Mouse (Mus musculus) cerebellum, adult 9-11 months (tissue): Measurements from ENCODE around the gene St7.
A peak's percentile ranks its signal among the peaks of the same experiment; 100 is the strongest.

Experiments
- DNase-seq: peaks from one replicate; pipeline ENCODE4 v3.0.0; 2022

Gene St7

DNA sequence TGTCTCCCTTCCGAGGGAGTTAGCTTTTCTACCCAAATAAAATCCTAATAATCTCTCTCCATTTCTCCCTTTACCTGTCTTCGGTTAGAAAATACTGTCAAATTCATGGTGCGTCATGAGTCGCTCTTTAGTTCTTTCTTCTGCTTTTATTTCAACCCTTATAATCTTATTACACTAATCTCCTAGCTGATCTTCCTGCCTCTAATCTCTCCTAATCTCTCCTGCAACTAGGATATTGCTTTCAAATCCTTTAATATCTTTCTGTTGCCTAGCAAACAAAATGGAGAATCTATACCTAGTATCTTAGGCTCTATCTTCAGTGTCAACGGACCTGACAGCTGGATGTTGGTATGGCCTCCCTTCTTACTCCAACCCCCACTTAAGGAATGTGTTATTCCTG lies 29.0 kb downstream of the St7 start:
- no peak for DNase-seq

GRCm38 (mm10) chr6:17725841-17726460 lies 33.2 kb downstream of the St7 start:
- peak; percentile 68 for DNase-seq

DNA sequence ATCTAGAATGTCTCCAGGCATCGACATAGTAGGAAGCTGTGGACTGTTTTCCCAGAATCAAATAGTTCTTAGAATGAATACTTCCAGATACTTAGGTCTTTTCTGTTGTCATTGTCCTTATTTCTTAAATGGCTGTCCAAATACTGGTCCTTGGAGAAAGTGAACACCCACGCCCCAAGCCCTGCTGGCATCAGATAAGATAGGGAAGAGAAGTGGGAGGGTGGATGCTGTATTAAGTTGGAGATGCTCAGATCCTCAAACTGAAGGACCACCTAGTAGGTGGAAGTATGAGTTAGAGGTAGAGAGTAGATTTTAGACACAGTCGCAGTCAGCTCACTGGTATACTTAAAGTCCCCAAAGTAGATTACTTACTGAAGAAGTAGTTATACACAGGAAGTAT lies 34.5 kb downstream of the St7 start:
- DNase-seq, result no peak

- no peak for DNase-seq
These were observed 35.4 kb downstream of the St7 start for GRCm38 (mm10) chr6:17727891-17728790.

- no peak for DNase-seq
These were observed 37.4 kb downstream of the St7 start for GRCm38 (mm10) chr6:17730122-17730521.

- no peak for DNase-seq
These were observed 39.0 kb downstream of the St7 start for GRCm38 (mm10) chr6:17731694-17732093.

DNA sequence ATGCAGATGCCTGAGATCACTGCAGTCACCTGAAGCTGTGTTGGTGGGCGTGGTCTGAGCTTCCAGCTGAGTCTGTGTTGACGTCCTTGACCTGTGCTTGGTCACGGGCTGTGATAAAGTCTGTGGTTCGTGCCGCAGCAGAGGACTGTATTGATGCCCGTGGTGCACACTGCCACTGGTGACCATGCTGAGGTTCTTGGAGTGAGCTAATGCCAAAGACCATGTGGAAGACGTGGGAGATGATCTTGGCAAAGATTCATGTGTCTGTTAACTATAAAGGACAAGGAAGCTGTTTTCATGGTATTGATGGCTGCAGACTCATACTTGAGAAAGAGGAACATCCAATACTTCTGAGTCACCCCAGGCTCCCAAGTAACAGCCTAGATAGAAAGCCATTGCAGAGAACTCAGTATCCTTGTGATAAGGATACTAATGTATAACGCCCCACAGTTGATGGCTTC lies 41.2 kb downstream of the St7 start:
- no peak for DNase-seq

DNA sequence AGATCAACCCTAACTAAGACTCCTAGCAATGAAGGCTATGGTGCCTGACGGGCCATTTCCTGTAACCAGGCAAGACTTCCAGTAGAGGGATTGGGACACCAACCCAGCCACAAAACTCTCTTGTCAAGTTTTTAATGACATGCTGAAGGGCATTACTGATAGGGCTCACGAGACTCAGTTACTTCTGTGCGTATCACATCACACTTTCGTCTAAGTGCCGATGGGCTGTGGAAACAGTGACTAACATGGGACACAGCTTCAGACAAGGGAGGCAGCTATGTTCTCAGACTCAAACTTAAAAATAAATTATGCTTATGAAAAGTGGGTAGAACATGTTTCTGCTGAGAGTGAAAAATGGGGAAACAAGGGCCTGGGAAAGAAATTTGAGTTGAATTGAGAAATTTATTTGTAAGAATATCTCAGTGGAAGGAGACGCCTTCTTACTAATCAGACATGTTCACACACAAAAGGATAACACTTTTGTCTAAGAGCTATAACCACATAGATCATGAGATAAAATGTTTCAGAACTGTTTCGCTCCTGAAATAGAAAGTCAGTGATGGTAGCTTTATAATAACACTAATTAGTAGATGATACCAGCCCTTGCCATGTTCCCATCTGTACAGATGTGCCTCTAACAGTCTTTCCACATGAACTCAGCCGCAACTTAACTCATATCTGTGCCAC lies 44.7 kb downstream of the St7 start:
- DNase-seq, result no peak

- no peak for DNase-seq
These were observed 47.4 kb downstream of the St7 start for GRCm38 (mm10) chr6:17740128-17740527.

GRCm38 (mm10) chr6:17741639-17742038 lies 48.9 kb downstream of the St7 start:
- no peak for DNase-seq

DNA sequence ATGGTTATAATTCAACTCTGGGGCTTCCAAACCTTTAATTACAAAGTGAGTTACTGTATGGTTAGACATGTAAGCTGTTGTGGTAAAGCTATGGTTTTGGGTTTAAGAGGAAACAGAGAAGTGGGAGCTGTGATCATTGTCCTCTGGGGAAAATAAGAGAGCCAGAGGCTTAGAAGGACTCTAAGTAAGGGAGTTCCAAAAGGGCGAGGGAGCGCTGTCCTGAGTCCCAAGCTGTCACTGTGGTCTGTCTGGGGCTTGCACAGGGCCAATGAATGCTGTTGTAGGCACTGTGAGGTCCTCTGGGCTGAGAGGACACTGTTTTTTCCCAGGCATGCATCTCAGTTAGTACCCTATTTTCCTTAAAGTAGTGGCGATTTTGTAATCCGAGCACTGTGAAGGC lies 49.5 kb downstream of the St7 start:
- DNase-seq, result no peak

DNA sequence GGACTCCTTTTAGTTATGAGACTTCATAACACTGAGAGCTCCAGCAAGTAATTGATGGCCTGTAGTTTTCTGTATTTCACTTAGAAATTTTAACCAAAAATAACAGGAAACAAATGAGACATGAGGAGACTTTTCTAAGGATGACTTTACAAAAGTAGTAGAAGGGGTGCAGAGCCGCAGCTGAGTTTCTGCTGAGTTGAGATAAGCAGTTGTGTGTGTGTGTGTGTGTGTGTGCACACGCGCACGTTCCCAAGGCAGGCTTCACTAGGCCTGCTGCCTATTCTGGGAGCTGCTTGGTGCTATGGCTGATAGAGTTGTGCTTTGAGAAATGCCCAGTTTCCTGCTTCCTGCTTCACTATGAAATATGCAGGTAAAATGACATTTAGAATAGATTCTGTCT lies 50.6 kb downstream of the St7 start:
- DNase-seq, result no peak

DNA sequence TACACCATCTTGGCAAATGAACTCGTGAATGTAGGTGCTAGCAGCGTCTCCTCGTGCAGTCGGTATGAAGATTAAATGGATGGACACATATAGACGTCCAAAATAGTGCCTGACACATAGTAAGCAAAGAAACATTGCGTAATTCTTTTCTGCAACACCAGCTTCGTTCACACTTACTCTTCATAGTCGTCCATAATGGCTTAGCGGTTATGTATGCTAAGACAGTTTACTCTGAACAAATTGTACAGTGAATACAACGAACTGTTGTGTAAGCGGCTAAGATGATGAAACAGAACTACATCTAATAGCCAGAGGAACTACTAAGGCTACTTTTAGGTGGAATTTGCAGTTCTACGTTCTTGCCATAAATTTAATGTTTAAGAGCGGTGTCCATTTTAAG lies 55.0 kb downstream of the St7 start:
- no peak for DNase-seq

- peak; percentile 91 for DNase-seq
These were observed 56.3 kb downstream of the St7 start for GRCm38 (mm10) chr6:17748866-17749582.

DNA sequence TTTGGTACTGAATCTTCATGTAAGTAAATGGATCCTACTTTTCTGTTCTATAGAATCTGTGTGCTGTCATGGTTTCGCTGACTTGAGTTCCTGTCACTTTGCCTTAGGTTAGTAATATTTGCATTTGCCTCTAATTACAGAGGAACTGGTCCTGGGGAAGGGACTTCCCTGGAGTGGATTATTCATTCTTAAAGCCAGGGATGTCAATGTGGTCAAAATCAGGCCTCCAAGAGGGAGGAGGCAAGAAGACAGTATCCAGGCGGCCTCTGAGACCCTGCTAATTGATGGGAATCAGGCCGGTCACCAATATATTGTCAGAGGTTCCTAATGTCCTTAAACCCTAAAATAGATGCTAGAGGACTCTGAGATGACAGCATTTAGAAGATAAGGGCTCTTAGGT lies 56.9 kb downstream of the St7 start:
- no peak for DNase-seq

DNA sequence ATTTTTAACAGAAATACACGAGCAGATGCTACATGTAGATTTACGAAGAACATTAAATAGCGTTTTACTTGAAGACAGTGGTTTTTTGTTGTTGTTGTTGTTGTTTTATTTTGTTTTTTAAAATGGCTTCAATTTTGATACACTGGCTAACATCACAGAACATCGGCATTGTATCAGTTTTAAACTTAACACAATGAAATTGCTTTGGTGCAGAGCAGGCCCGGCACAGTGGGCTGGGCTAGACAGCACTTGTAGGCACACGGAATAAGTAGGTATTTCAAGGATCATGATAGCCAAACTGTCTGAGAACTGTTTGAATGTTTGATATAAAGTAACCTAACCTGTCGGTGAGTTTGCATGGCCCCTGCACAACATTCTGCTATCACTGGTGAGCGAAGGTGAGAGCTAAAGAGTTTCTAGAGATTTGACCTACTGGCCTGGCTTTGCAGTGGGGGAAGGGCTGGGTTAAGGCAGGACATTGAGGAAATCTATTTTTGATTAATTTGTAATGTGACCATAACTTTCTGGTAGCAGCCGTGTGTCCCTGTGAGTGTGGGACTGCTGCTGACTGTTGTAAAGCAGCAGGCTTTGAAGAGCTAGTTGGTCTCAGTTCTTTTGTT lies 57.4 kb downstream of the St7 start:
- DNase-seq, result no peak

DNA sequence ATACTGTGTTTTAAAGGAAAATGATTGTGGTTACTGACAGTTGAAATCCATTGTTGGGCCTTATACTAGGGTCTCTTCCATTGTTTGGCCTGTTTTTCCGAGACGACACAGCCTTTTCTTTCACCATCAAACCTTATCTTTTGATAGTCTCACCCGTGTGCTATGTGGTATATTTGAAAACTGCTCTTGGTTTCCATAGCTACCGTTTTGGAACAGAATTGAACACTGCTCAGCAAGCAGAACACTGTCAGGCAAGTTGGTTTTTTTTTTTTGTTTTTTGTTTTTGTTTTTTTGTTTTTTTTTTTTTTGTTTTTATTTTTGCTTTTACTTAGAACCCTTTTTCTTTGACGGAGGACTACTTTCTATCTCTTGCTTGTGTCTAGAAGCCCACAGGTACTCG lies 58.2 kb downstream of the St7 start:
- DNase-seq, result no peak

GRCm38 (mm10) chr6:17755902-17756301 lies 63.2 kb downstream of the St7 start:
- no peak for DNase-seq

GRCm38 (mm10) chr6:17758568-17758967 lies 65.8 kb downstream of the St7 start:
- no peak for DNase-seq

DNA sequence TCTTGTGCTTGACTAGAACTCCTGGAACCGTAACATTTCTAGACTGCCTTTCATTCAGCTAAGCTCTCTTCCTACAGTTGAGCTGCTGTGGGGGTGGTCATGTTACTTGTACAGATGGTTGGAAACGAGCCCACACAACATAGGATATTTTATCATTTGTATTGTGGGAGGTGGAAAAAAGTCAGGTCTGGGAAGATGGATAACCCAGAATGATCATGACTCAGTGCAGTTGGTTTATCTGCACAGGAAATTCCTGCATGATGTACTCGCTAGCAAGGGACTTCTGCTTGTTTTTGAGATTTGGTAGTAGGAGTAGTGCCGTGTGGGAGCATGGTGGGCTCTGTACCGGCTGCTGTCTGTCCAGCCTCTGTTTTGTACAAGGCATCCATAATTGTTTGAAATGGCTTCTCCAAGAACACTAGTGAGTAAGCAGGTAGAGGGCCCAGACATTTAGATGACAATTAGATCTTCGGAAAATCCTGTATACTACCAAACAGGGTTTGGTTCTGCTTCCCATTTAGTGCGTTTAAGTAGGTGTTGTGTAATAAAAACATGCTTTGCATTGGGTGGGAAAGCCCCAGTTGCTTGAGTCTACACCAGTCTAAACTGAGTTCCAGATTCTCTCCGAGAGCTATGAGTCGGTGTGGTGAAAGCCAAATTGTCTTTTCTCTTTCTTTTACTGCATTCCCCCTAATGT lies 71.4 kb downstream of the St7 start:
- DNase-seq, result no peak

DNA sequence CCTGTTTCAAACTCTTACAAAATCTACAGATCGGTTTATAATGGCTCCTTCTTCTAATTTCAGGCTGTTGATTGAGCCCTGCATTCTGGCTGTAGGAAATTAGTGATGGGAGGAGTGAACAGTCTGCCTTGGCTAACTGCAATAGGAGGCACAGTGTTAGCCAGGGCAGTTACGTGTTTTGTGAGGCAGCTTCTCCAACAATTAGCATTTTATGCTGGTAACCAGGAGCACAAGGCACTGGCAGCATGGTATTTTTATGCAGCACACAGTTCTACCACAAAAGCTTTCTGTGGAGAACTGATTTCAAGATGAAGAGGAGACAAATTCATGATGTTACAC lies 71.9 kb downstream of the St7 start:
- DNase-seq, result no peak

DNA sequence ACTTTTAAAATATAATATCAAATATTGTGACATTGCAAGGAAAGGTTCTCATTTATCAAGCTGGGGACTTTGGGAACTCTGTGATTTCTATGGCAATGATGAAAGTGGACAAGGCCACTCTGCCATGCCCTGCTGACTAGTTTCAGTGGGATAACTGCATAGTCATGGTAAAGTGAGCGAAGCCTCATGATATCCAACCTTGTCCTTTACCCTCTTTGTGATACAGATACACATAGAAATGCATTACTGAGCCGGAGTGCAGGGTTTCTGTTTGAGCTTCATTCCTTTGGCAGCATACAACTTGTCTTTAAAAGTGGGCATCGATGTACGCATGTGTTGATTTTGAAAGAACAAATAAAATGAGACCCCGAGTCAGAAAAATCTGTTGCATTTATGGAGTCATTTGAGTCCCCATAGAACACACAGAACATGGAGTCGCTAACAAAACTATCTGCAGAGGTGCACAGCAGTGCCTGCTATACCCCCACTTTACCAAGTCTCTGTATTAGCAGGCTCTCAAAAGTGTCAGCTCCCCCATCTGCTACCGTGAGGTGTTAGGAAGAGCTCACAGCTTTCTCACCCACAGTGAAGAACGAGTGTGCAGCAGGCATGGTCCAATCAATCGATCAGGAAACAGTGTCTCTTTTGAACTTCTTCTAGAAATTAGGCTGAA lies 77.4 kb downstream of the St7 start:
- DNase-seq, result no peak
